Mouse (Mus musculus) myocyte (in vitro differentiated cells): ENCODE measurements around the gene Krt90.

ENCODE experiments used
- CEBPB ChIP-seq: IDR thresholded peaks from 2 replicates; pipeline ENCODE4 v1.6.1; 2011; ENCODE audit warnings: mild to moderate bottlenecking, moderate library complexity; ENCODE audit not compliant: poor library complexity, insufficient read depth, severe bottlenecking
- E2F4 ChIP-seq: IDR thresholded peaks from one replicate; pipeline ENCODE4 v1.6.1; 2011; ENCODE audit warnings: mild to moderate bottlenecking, control low read depth, moderate library complexity; ENCODE audit not compliant: insufficient read depth
- MAX ChIP-seq: IDR thresholded peaks from one replicate; pipeline ENCODE4 v1.6.1; 2011; ENCODE audit warnings: low read depth, mild to moderate bottlenecking, control low read depth
- MYOD1 ChIP-seq, 3 experiments: IDR thresholded peaks; one replicate each; pipeline ENCODE4 v1.6.1; 2011; ENCODE audit warnings: control low read depth in 2 of 3, low read depth in 2 of 3, mild to moderate bottlenecking in 2 of 3, moderate library complexity in 1 of 3; ENCODE audit not compliant: insufficient read length in 2 of 3, control insufficient read depth in 1 of 3
- MYOG ChIP-seq, 3 experiments: IDR thresholded peaks; one replicate each; pipeline ENCODE4 v1.6.1; 2011; ENCODE audit warnings: control low read depth in 2 of 3, low read depth in 2 of 3, mild to moderate bottlenecking in 2 of 3; ENCODE audit not compliant: insufficient read length in 2 of 3, control insufficient read depth in 1 of 3, insufficient read depth in 1 of 3
- POLR2A ChIP-seq: IDR thresholded peaks from one replicate; pipeline ENCODE4 v1.6.1; 2011; ENCODE audit warnings: low read depth, mild to moderate bottlenecking, control low read depth, moderate library complexity; ENCODE audit not compliant: insufficient read length
- POLR2AphosphoS2 ChIP-seq: IDR thresholded peaks from one replicate; pipeline ENCODE4 v1.6.1; 2011; ENCODE audit warnings: low read depth, control low read depth; ENCODE audit not compliant: insufficient read length
- REST ChIP-seq: IDR thresholded peaks from one replicate; pipeline ENCODE4 v1.6.1; 2011; ENCODE audit warnings: mild to moderate bottlenecking, control low read depth, moderate library complexity; ENCODE audit not compliant: insufficient read depth, insufficient read length
- TCF12 ChIP-seq: IDR thresholded peaks from one replicate; pipeline ENCODE4 v1.6.1; 2011; ENCODE audit warnings: mild to moderate bottlenecking, control low read depth; ENCODE audit not compliant: poor library complexity, insufficient read depth, severe bottlenecking
- TCF3 ChIP-seq: IDR thresholded peaks from one replicate; pipeline ENCODE4 v1.6.1; 2011; ENCODE audit warnings: low read depth, control low read depth; ENCODE audit not compliant: insufficient read length

GRCm38 (mm10) chr15:101522556-101523232 lies 40.1 kb downstream of the Krt90 start:
- no peak for TF ChIP-seq MYOG (IDR thresholded peaks at IDR 0.05; ENCODE audit: control insufficient read depth in 1 of 3, insufficient read depth in 1 of 3, insufficient read length in 2 of 3, low read depth in 2 of 3)
- no peak for TF ChIP-seq REST
- TF ChIP-seq CEBPB: no peak
- no peak for TF ChIP-seq MYOD1 (IDR thresholded peaks at IDR 0.05; ENCODE audit: control insufficient read depth in 1 of 3, insufficient read length in 2 of 3, low read depth in 2 of 3)
- no peak for TF ChIP-seq MAX
- no peak for TF ChIP-seq POLR2A
- TF ChIP-seq E2F4: no peak
- no peak for TF ChIP-seq TCF12
- no peak for TF ChIP-seq TCF3
- TF ChIP-seq POLR2AphosphoS2: no peak
